Mouse (Mus musculus) cortical plate, adult 2 months (tissue): ENCODE measurements around the gene Dok1.

Source experiments
- CTCF ChIP-seq: fragments of 200-500 bp; IDR thresholded peaks from 2 replicates; pipeline ENCODE4 v1.5.1; 2011; ENCODE audit warnings: mild to moderate bottlenecking, control low read depth, low read length; ENCODE audit not compliant: insufficient read depth; ENCODE audit errors: extremely low read depth
- POLR2A ChIP-seq: fragments of 200-500 bp; IDR thresholded peaks from 2 replicates; pipeline ENCODE4 v1.6.1; 2011; ENCODE audit warnings: mild to moderate bottlenecking, low read length, control low read depth; ENCODE audit not compliant: insufficient read depth; ENCODE audit errors: extremely low read depth

DNA sequence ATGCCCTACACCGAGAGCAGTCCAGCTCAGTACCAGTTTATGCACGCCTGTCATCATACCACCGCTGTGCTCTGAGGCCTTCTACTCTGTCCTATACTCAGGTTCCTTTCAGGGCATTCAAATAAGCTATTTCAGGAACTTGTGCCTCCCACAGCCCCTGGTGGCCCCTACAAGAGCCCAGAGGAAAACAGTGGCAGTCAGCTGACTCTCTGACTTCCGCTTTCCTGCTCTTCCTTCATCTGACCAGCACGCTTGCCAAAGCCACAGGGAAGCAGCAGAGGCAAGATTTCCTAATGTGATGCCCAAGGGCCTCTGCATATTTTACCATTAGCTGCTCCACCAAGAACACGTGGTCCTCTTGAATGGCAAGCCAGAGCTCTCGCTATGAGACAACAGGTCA, 28.4 kb downstream of the Dok1 start:
- TF ChIP-seq CTCF (no peak), POLR2A (no peak)
